10 mouse cellular contexts compared by ENCODE assay signal in genomic region chr7:136059896-136060295, GRCm38 (mm10).
A peak's percentile ranks its signal among the peaks of the same experiment; 100 is the strongest.
DNase-seq lines count a peak whose midpoint lies in the region; ATAC-seq and TF ChIP-seq lines count a peak whose summit lies in the region.
"Had no signal": no experiment of that assay in that cellular context is flagged by ENCODE, and none has a peak within 500 bp of the region (broad histone marks: within the 10 kb centered on the region; RNA-seq: fewer than 3 reads in every experiment).

No protein-coding gene starts in this region.

- no peak overlapping the region for H3K4me3 ChIP-seq in intestine, embryonic 15.5 days (replicated peaks)
- no peak overlapping the region for H3K4me3 ChIP-seq in intestine, postnatal 0 days (ENCODE audit: low read depth, low read length)
- peak overlapping the region; percentile 47; the same call in 1 of the 2 replicates for H3K4me3 ChIP-seq in embryonic facial prominence, embryonic 10.5 days
- no peak overlapping the region for H3K4me3 ChIP-seq in hindbrain, embryonic 14.5 days (replicated peaks; ENCODE audit: low read length)
- no peak overlapping the region for H3K4me3 ChIP-seq in midbrain, embryonic 16.5 days (ENCODE audit: low read depth, low read length)
- H3K4me3 ChIP-seq in forebrain, embryonic 13.5 days = no peak overlapping the region

- no peak for TF ChIP-seq CTCF in intestine, postnatal 0 days (IDR thresholded peaks at IDR 0.05; ENCODE audit: low read depth)

- no peaks in the 10 kb centered on the region for H3K36me3 ChIP-seq in intestine, embryonic 15.5 days
- H3K36me3 ChIP-seq in intestine, postnatal 0 days (ENCODE audit: control insufficient read depth, insufficient read depth) = no peaks in the 10 kb centered on the region
- no peaks in the 10 kb centered on the region for H3K36me3 ChIP-seq in embryonic facial prominence, embryonic 10.5 days (replicated peaks)
- no peaks in the 10 kb centered on the region for H3K36me3 ChIP-seq in hindbrain, embryonic 14.5 days (replicated peaks; ENCODE audit: control insufficient read depth, insufficient read depth)
- no peaks in the 10 kb centered on the region for H3K36me3 ChIP-seq in midbrain, embryonic 16.5 days (ENCODE audit: control insufficient read depth, insufficient read depth, low read length)
- H3K36me3 ChIP-seq in forebrain, embryonic 13.5 days (ENCODE audit: poor library complexity, severe bottlenecking) = no peaks in the 10 kb centered on the region

- no peak for ATAC-seq in intestine, embryonic 15.5 days
- ATAC-seq in intestine, postnatal 0 days = no peak
- no peak for ATAC-seq in hindbrain, embryonic 14.5 days (ENCODE audit: low FRiP score)
- ATAC-seq in midbrain, embryonic 16.5 days = no peak
- ATAC-seq in forebrain, embryonic 13.5 days = no peak
- ATAC-seq: activated CD4-positive, CD25-positive, alpha-beta regulatory T cell, adult 4 months had no signal

- H3K9ac ChIP-seq in intestine, embryonic 15.5 days = no peak overlapping the region
- H3K9ac ChIP-seq in intestine, postnatal 0 days (ENCODE audit: low read depth, low read length) = no peak overlapping the region
- no peak overlapping the region for H3K9ac ChIP-seq in hindbrain, embryonic 14.5 days
- no peak overlapping the region for H3K9ac ChIP-seq in midbrain, embryonic 16.5 days (ENCODE audit: low read depth, low read length)
- no peak overlapping the region for H3K9ac ChIP-seq in forebrain, embryonic 13.5 days

- H3K4me2 ChIP-seq in intestine, embryonic 15.5 days (replicated peaks) = no peak overlapping the region
- H3K4me2 ChIP-seq in intestine, postnatal 0 days (replicated peaks; ENCODE audit: low read depth) = no peak overlapping the region
- H3K4me2 ChIP-seq in hindbrain, embryonic 14.5 days (replicated peaks) = peak overlapping the region; percentile 44; the same call in 1 of the 2 replicates
- H3K4me2 ChIP-seq in midbrain, embryonic 16.5 days (ENCODE audit: low read length) = peak overlapping the region; percentile 69; the same call in 1 of the 2 replicates
- H3K4me2 ChIP-seq in forebrain, embryonic 13.5 days = no peak overlapping the region

- DNase-seq in embryonic facial prominence, embryonic 10.5 days (ENCODE audit: low spot score) = no peak
- no peak for DNase-seq in hindbrain, embryonic 14.5 days (ENCODE audit: low spot score)
- DNase-seq in right cerebral cortex, postnatal 25 days = no peak
- no peak for DNase-seq in right cerebral cortex, adult 18-20 months
- DNase-seq: thymus, postnatal 25 days had no signal

- no peaks in the 10 kb centered on the region for H3K27me3 ChIP-seq in intestine, embryonic 15.5 days (replicated peaks)
- H3K27me3 ChIP-seq in intestine, postnatal 0 days (replicated peaks; ENCODE audit: control insufficient read depth, insufficient read depth, low read length) = no peaks in the 10 kb centered on the region
- no peaks in the 10 kb centered on the region for H3K27me3 ChIP-seq in embryonic facial prominence, embryonic 10.5 days (replicated peaks; ENCODE audit: low read depth, poor library complexity, severe bottlenecking)
- no peaks in the 10 kb centered on the region for H3K27me3 ChIP-seq in hindbrain, embryonic 14.5 days (ENCODE audit: control insufficient read depth, insufficient read depth, low read length)
- peaks cover 2% of the 10 kb centered on the region; the same call in 1 of the 2 replicates for H3K27me3 ChIP-seq in midbrain, embryonic 16.5 days (ENCODE audit: control insufficient read depth, insufficient read depth, low read depth, low read length)
- H3K27me3 ChIP-seq in forebrain, embryonic 13.5 days = peaks cover 17% of the 10 kb centered on the region

- H3K9me3 ChIP-seq in intestine, embryonic 15.5 days = no peaks in the 10 kb centered on the region
- H3K9me3 ChIP-seq in intestine, postnatal 0 days (ENCODE audit: control insufficient read depth) = no peaks in the 10 kb centered on the region
- no peaks in the 10 kb centered on the region for H3K9me3 ChIP-seq in embryonic facial prominence, embryonic 10.5 days
- H3K9me3 ChIP-seq in hindbrain, embryonic 14.5 days (ENCODE audit: control insufficient read depth, low read length) = no peaks in the 10 kb centered on the region
- no peaks in the 10 kb centered on the region for H3K9me3 ChIP-seq in midbrain, embryonic 16.5 days (replicated peaks; ENCODE audit: control insufficient read depth, low read length, poor library complexity, severe bottlenecking)
- no peaks in the 10 kb centered on the region for H3K9me3 ChIP-seq in forebrain, embryonic 13.5 days (replicated peaks)

- H3K4me1 ChIP-seq in intestine, embryonic 15.5 days (replicated peaks) = peaks cover 5% of the 10 kb centered on the region
- no peaks in the 10 kb centered on the region for H3K4me1 ChIP-seq in intestine, postnatal 0 days (replicated peaks; ENCODE audit: control insufficient read depth, insufficient read depth, low read length)
- peaks cover 78% of the 10 kb centered on the region for H3K4me1 ChIP-seq in embryonic facial prominence, embryonic 10.5 days
- H3K4me1 ChIP-seq in hindbrain, embryonic 14.5 days (replicated peaks; ENCODE audit: control insufficient read depth, insufficient read depth, low read length) = peaks cover 37% of the 10 kb centered on the region
- peaks cover 12% of the 10 kb centered on the region for H3K4me1 ChIP-seq in midbrain, embryonic 16.5 days (ENCODE audit: control insufficient read depth, insufficient read depth, low read length)
- peaks cover 7% of the 10 kb centered on the region for H3K4me1 ChIP-seq in forebrain, embryonic 13.5 days

- H3K27ac ChIP-seq in intestine, embryonic 15.5 days = 0 out of 2 replicates have a peak overlapping the region, but pooled peaks have one; percentile 14
- no peak overlapping the region for H3K27ac ChIP-seq in intestine, postnatal 0 days (ENCODE audit: low read depth, low read length)
- peak overlapping the region; percentile 88 for H3K27ac ChIP-seq in embryonic facial prominence, embryonic 10.5 days (replicated peaks)
- peak overlapping the region; percentile 90; the same call in 1 of the 2 replicates for H3K27ac ChIP-seq in hindbrain, embryonic 14.5 days
- 0 out of 2 replicates have a peak overlapping the region, but pooled peaks have one; percentile 18 for H3K27ac ChIP-seq in midbrain, embryonic 16.5 days (ENCODE audit: low read length)
- H3K27ac ChIP-seq in forebrain, embryonic 13.5 days = no peak overlapping the region

- 35% methylated on average over 11 of the region's 11 CpGs for whole genome bisulfite sequencing in intestine, embryonic 15.5 days
- 51% methylated on average over 11 of the region's 11 CpGs for WGBS in intestine, postnatal 0 days
- 44% methylated on average over 11 of the region's 11 CpGs for WGBS in embryonic facial prominence, embryonic 10.5 days
- WGBS in hindbrain, embryonic 14.5 days = 30% methylated on average over 11 of the region's 11 CpGs
- WGBS in midbrain, embryonic 16.5 days = 35% methylated on average over 11 of the region's 11 CpGs
- 60% methylated on average over 11 of the region's 11 CpGs for WGBS in forebrain, embryonic 13.5 days

Comparison
In these comparisons a context has a peak if more than half of its experiments do, and no peak if none do; other contexts are left out.
1. H3K27ac ChIP-seq: peak in intestine, embryonic 15.5 days (single experiment), embryonic facial prominence, embryonic 10.5 days (single experiment), hindbrain, embryonic 14.5 days (single experiment) and midbrain, embryonic 16.5 days (single experiment); none in intestine, postnatal 0 days (single experiment) and forebrain, embryonic 13.5 days (single experiment).
2. H3K4me2 ChIP-seq: peak in hindbrain, embryonic 14.5 days (single experiment) and midbrain, embryonic 16.5 days (single experiment); none in intestine, embryonic 15.5 days (single experiment), intestine, postnatal 0 days (single experiment) and forebrain, embryonic 13.5 days (single experiment).